Mouse (Mus musculus) activated CD4-positive, CD25-positive, alpha-beta regulatory T cell, adult 4 months (primary cell): ENCODE results near the gene Rbm12. TPM values are rescaled to one million over a fixed set of nuclear protein-coding genes. Genes with fewer than 3 reads are reported as not detected.
"Not testable (repeated sequence)": the region's sequence is repeated elsewhere in the genome, so short reads cannot be mapped to it uniquely, and the experiment has no call there.

Source experiments
- ATAC-seq: one replicate; pipeline ENCODE4 v1.8.0; 2017
- polyA plus RNA-seq, 2 experiments: library from polyadenylated mRNA; unstranded; fragments of 100-300 nt; shearing (Covaris generic); gene quantifications; one replicate each; pipeline ENCODE4 v1.2.1; 2017

The Rbm12 gene
- polyA plus RNA-seq = 10 to 100 TPM; 16.2 to 18.7 TPM

DNA sequence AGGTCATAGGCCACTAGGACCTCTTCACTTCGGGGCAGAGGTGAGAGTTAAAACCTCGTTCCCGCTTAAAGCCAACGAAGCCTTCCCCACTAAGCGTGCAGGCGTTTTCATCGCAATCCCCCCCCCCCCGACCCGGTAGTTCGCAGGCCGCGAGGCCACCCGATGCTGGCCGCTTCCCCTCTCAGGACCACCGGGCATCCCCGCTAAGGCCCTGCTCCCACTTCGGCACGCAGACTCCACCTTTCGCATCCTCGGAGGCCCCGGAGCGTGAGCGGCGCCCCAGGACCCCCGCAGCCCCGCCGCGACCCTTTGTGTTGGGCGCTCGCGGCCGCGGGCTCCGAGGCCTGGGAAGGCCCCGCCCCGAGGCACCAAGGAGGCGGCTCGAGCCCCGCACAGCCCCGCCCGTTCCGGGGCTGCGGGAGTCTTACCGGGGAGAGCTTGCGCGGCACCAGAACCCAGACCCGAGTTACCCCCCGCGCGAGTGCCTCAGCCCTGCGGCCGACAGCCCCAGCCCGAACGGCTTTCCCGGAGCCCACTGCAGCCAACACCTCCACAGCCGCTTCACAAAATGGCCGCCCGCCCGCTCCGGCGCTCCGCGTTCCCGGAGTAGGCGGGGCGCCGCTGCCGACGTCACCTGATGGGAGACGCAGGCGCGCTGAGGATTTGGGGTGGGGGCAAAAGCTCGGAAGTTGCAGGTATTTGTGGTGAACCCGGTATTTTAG is at the start of gene Rbm12, which contains the start of gene Cpne1:
Rbm12 (minus strand) TSS at position 621 of the 722 bp plus-strand sequence.
Cpne1 (minus strand) TSS at position 608 of the 722 bp plus-strand sequence.
- ATAC-seq = peak; percentile 88

DNA sequence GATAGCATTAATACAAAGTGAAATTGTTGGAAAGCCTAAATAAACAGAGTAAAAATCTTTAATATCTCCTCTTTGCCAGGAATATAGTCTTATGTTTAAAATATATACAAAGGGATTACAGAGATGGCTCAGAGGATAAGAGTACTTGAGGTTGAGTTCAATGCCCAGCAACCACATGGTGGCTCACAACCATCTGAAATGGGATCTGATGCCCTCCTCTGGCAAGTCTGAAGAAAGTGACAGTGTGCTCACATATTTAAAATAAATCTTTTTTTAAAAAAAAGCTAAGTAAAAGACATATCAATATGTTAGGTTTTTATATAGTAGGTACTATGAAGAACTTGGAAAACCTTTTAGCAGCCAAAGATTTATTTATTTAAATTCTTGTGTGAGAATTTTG is 39.8 kb upstream of the Rbm12 start:
- no peak for ATAC-seq

DNA sequence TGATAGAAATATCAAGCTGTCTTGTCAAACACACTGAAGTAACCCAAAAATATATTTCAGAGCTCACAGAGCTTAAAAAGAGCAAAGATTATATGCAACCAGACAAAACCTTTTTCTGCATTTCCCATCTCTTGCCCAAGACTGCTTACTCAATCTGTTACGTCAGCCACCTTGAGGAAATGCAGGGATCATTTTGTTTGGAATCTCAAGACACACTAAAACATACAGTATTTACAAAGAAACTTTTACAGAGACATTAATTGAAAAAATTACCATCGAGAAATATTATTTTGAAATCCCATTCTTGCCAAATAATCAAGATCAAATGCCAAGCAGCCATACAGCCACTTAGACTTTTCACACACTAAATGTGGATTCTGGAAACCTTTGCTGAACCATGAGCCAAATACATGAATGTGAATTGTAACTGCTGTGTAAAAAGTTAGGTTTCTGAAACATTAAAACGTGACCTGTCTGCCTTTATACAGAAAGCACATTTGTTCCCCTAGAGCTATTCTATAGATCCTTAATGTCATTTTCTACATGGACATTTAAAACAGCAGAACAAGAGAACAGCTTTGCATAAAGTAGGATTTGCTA is 35.6 kb upstream of the Rbm12 start:
- no peak for ATAC-seq

DNA sequence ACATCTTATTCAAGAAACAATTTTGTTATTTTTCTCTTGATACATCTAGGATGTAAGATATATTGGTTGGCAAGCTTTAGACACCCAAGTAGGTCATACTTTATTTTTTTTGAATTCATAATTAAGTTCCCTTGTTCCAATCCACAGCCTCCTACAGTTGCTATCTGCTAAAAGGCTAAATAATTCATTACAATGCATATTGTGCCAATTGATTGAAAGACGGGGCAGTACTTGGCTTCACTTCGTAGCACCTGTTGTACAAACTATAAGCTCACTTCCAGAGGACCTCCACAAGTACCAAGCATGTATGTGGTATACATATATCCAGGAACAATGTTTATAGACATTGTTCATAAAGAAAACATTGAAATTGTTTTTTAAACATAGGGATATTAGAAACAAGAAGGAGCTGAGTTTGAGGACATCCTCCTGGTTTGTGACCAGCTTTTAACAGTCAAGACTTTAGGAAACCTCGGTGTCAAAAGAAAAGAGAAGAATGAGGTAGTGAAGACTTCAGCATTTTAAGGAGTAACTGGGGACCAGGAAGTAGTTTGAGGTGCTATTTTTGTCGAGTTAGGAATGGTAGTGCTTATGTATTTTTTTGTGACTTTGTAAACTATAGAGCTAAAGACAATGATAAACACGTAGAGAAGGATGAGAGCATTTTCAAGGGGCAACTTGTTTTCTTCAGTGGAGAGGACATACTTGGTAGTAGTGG is 34.7 kb upstream of the Rbm12 start:
- no peak for ATAC-seq

DNA sequence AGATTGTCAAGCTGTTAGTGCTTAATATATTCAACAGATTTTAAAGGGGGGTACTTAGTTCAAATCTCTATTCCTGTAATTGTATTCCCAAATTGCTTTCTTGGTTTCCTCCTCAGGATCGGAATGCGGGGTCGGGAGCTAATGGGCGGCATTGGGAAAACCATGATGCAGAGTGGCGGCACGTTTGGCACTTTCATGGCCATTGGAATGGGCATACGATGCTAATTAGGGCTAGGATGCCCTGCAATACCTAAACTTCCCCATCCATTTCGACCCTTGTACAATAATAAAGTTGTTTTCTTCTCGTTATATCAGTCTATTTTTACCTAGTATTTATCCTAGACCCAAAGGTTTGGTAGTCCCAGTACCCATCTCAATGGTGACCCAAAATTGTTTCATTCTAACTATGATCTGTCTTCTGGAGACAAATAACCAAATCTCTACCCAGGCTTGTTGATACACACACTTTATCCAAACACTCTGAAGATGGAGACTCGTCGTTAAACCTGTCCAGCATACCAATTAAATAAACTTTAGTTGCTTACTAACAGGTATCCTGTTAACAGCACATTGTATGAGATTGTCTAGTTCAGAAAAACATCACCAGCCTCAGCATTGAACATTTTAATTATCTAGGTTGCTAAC is 33.8 kb upstream of the Rbm12 start:
- no peak for ATAC-seq

DNA sequence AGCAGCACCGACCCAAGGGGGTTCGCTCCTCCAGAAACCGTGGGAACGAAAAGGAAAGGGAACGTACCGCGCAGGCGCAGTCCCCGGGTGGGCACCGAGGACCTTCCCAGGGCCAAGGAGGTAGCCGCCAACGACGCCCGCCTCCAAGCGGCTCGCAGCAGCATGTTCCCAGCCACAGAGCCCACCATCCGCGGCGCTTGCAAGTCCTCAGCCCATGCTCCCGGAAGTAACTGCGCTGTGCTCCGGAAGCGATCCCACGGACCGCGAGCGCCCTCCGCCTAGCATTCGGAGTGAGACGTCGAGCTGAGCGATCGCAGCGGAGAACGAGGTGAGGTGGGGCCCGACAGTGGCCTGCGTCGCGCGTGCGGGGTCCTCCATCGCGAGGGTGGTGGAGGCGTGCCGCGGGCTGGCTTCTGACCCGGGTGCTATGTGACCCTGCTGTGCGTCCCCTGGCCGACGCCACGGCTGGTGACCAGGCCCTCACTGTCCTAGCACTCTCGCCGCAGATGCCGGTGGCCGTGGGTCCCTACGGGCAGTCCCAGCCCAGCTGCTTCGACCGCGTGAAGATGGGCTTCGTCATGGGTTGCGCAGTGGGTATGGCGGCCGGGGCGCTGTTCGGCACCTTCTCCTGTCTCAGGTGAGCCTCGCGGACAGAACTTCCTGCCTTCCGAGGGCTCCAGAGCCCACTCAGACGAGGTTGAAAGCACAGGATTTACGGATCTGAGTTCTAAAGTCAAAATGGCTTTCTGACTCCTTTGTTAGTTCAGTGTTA is 32.4 kb upstream of the Rbm12 start, which contains the start of the genes Romo1 and Nfs1:
Romo1 (plus strand) TSS at position 87 of the 772 bp plus-strand sequence.
Nfs1 (minus strand) TSS at position 234 of the 772 bp plus-strand sequence.
- peak; percentile 92 for ATAC-seq

DNA sequence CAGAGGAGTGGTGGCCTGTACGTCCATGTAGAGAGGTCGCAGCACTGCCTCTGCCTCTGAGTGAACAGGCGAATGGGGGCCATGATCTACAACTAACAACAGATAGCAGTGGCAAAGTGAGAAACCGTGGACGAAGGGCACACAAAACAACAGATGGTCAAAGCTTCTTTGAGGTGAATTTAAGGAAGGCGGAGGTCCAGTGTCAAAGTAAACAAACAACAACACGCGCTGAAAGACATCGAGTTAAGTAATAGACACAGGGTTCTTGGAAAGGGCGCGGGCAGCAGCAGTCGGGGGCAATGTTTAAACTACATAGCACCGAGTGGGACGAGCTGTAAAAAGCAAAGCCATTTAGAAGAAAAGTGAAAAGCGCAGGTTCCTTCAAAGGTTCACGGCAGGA is 31.6 kb upstream of the Rbm12 start:
- ATAC-seq = no peak

DNA sequence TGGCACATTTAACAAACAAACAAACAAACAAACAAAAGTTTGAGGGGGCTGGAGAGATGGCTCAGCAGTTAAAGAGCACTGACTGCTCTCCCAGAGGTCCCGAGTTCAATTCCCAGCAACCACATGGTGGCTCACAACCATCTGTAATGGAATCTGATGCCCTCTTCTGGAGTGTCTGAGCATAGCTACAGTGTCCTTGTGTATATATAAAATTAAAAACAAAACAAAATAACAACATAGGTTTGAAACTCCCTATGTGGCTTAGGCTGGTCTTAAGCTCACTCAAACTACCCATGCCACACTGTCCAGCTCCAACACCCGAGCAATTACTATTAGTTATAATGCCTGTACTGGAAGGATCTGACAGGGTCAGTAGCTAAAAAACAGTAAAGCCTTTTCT is 31.0 kb upstream of the Rbm12 start:
- ATAC-seq = no peak

DNA sequence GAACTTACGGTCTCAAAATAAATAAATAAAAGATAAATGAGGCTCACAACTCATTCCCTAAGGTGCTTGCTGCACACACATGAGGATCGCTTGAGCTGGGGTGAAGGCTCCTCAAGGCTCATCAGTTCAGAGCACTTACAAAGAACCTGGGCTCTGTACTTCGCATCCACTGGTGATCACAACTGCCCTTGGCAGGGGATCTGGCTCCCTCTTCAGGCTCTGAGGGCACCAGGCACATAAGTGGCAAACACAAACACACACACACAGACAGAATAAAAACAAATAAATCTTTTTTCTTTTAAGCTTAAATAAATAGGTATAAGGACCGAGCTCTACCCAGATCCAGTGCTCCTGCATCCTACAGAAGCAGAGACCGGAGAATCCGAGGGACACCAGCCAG is 23.9 kb upstream of the Rbm12 start:
- no peak for ATAC-seq

DNA sequence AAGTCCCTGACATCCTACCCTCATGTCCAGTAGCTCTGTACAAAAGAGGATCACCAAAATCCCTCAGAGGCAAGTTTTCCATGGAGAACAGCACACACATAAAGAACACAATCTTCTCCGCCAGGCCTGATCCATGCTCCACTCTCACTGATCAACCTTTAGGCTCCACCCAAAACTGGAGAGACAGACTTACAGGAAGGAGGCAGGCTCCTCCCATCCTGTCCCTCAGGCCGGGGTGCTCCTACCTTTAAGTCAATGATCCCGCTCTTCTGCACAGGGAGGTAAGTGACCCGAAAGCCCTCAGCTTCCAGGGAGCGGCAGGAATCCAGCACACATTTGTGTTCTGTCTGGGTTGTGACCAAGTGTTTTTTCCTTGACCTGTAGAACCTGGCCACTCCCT is 22.4 kb upstream of the Rbm12 start:
- no peak for ATAC-seq

DNA sequence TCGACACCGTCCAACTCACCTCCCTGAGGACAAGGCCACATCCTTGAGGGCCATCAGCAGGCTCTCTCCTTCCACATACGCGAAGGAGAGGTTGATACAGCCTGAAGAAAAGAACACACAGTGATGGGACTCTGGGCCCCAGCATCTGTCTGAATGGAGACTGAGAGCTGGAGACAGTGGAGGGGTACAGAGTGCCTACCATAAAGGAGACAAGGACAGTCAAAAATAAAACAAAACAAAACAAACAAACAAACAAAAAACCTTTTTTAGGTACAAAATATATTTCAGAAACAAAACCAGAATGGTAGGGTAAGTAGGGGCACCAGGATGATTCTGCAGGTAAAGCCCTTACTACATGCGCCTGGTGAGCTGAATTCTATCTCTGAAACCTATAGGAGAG is 15.2 kb upstream of the Rbm12 start, which contains the start of gene Gm28036:
Gm28036 (minus strand) TSS at position 101 of the 400 bp plus-strand sequence.
- ATAC-seq = no peak

DNA sequence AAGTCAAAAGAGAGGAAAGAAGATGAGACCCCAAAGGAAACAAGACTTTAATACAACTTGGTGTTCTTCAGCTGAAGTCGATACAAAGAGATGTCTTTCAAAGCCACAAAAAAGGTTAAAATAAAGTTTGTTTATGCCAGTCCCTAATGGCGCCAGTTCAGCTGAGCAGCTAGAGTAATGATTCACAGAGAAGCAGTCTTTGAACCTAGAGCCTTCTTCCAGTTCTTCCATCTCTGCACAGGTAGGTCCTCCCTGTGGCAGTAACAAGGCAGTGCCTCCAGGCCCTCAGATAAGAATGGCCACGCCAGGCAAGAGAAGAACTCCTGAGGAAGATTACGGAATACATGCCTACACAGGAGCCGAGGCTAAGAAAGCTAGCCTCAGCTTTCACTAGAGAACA is 12.0 kb upstream of the Rbm12 start:
- no peak for ATAC-seq

DNA sequence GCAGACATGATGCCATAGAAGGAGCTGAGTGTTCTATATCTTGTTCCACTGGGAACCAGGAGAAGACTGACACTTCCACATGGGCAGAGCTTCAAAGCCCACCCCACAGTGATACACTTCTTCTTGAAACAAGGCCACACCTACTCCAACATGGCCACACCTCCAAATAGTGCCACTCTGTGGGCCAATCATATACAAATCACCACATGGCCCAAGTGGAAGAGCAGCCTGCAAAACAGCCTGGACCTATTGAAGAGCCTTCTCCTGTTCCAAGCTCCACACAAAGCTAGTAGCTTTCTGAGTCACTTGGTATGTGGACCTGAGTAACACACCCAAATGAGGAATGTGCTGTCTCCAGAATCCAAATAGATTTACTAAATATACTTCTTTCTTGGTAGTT is 7.8 kb upstream of the Rbm12 start:
- no peak for ATAC-seq

DNA sequence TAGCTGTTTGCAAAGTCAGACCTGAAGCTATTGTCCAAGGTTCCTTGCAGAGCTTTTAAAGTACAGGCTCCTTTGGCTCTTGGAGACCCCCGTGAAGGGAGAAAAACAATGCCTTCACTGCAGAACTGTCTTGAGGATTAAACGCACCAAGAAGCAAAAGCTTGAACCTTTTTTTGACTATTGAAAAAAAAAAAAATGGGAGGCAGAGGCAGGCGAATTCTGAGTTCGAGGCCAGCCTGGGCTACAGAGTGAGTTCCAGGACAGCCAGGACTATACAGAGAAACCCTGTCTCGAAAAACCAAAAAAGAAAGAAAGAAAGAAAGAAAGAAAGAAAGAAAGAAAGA is 274 bp upstream of the Rbm12 start:
- ATAC-seq = not testable (repeated sequence)

DNA sequence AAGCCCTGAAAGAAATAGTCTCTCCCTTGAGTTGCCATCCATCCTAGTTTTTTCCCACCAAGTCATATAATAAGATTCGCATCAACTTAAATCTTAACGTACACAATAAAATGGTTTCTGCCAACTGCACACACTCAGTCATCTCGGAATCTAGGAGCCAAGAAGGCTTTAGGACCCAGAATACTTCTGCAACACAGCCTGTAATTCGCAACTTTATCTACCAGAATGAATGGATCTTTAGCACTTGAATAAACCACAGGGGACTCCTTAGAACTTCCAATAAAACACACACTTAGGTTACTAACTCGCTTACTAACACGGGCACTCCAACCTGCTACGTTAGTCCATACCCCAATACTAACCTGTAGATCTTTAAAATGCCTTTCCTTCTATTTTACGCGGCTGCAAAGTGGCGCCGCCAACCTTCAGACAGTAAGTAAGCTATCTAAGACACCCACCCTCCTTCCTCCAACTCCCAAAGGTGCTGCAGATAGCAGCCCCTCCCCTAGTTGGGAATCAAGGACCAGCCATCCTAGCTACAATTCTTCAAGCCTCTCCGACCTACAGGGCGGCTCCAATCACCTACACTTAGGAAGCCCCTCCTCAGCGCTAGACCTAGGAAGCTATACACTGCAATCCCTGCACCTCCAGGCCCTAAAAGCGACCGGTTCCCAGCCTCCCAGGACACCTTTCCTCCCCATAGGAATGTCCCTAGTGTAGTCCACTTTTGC is 986 bp downstream of the Rbm12 start:
- ATAC-seq = no peak

DNA sequence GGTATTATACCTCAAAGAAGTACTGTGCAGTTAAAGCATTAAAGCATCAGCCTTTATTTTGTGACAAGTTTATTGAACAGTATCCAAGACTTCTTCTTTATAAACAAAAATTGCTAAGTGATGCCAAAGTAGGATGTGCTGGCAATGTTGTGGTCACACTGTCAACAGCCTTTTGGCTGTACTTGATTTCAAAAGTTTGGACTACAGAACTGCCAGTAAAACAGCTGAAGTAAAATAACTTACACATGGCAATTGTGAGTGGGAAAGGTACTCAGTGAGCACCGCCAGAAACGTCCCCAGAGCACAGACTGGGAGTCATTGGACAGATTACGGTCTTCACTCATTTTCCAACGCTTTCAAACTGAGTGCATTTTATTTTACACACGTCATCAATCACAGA is 19.9 kb downstream of the Rbm12 start:
- no peak for ATAC-seq

DNA sequence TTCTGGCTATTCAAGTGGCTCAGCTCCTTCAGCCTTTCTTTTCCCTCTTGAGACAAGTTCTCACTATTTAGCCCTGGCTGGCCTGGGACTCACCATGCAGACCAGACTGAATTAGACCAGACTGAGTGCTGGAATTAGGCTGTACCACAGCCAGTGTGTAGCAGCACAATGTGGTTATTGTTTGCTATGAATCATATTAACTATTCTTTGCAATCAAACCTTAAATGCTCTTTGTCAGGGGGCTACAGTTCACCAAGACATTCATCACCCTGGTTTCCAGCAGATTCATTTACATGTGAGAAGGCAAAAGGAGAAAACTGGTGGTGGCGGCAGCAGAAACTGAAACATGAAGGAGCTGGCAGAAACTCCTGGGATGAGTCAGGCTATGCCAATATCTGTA is 22.0 kb downstream of the Rbm12 start:
- ATAC-seq = no peak

DNA sequence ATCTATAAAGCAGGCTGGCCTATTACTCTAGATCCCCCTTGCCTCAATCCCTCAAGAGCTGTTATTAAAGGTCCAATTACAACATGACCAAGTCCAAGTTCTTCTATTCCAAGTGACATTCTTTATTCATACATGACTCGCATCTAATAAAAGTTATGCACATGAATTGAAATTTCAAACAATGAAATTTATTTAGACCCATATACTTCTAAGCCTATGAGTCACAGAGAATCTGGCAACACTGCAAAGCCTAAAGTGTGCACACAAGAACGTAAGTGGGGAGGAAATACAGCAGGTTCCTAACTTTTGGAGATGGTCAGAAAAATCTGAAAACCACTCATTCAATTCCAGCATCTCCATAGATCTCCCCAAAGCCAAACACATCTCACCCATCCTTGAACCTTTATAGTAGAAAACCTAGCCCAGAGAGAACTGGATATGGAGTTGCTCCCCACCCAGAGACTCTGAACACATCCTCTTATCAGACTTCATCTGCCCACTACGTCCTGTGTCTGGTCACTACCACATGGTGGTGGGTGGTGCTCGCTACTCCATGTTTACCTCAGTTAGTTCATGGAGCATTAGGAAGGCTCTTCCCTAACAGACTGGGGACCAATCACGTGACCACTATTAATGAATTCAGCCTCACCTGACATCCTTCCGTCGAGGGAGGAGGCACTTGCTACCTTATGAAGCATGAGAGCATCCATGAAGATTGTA is 24.2 kb downstream of the Rbm12 start:
- ATAC-seq = no peak

DNA sequence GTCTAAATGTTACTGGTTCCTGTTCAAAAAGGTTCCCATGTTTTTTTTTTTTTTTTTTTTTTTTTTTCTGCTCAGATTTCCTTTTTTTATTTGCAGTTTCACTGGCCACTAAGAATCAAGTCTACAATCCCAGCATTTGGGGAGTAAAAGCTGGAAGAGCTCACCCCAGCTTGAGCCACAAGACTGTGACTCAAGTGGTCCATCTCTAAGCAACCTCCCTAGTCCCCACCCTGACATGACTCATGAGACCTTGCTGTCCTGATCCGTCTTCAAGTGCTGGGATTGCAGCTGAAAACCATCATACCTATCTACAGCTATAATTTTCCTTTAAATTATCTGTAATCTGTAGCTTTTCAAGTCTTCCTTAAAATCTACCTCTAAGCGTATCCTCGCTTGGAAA is 27.2 kb downstream of the Rbm12 start:
- ATAC-seq = no peak

DNA sequence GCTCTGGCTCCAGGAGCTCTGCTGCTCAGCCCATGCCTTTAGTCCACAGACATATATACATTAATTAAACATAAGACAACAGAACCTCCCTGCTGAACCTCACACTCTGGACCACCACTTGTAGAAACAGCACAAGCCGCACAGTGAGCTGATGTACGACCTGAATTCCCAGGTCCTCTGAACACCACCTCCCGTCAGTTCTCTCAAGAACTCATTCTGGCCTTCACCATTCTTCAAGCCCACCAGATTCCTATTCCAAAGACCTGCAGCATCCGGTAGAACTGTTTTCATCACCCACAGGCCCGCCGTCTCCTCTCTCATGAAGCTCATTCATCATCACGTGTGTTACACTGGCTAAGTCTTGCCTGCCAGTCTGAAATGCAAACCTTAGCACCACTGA is 31.4 kb downstream of the Rbm12 start:
- ATAC-seq = no peak

DNA sequence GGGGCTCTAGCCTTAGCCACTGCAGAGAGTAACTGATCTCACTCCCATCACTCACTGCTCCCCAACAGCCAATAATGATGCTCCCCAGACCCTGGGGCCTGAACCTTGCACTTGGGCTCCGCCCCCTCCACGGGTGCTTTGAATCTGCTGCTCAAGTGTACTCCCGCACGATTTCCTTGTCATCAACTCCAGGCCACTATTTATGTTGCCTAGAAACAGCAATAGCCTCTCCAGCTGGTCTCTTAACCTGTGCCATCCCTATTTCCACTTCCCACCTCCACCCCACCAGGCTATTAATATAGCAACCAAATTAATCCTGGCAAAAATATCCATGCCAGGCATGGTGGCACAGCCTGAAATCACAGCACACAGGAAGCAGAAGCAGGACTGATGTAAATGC is 32.1 kb downstream of the Rbm12 start:
- no peak for ATAC-seq
